Mouse (Mus musculus): ENCODE results near the gene Pdk2.

- no peak for TF ChIP-seq CTCF (IDR thresholded peaks at IDR 0.05; ENCODE audit: extremely low read depth, insufficient read length, insufficient replicate concordance, low read depth, low read length)
- TF ChIP-seq POLR2A (IDR thresholded peaks at IDR 0.05; ENCODE audit: low read depth, low read length): no peak
Observed at GRCm38 (mm10) chr11:94978178-94978915, 62.8 kb downstream of the Pdk2 start.
